Mouse (Mus musculus) adipocyte (in vitro differentiated cells): Measurements from ENCODE around the gene Gm42674.

Experiments used
- DNase-seq: peaks from one replicate; pipeline ENCODE4 v3.0.0-alpha.2; 2016; ENCODE audit warnings: low spot score

The Gm42674 gene

DNA sequence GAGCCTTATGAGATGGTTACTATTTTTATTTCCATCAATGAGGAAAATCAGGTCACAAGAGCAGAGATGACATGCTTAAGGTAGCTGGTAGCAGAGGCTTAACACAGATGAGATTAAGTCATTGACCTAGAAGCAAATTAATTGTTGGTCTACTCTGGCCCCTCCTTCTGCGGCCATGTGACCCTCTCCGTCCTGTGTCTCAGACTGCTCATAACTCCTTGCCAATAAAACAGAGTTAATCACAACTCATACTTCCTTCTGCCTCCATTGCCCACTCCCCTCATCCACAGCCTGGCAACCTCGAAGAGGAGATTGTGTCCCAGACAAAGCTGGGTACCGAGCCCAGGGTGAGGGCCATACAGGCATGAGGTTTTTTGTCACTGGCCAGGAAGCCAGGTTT, 3.5 kb upstream of the Gm42674 start:
- DNase-seq: no peak

DNA sequence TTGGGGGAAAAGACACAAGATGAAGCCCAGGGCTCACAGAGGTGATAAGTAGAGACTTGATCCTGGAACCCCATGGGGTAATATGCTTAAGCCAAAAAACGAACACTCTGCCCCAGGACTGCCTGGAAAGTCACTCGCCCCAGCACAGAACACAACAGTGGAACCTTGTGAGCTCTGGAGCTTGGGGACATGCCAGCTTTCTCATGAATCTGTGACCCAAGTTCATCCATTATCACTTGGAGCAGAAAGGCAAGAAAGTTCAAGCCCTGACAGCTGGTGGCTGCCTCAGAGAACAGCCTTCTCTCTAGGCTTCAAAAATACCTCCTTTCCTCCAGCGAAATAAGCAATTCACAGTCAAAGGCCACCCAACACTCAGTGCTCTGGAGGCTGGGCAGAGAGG, 2.3 kb upstream of the Gm42674 start:
- peak; percentile 74 for DNase-seq

- DNase-seq: no peak
These were observed 1.7 kb upstream of the Gm42674 start for GRCm38 (mm10) chr3:90600036-90600435.

GRCm38 (mm10) chr3:90600458-90601195, 1.1 kb upstream of the Gm42674 start:
- peak; percentile 91 for DNase-seq

DNA sequence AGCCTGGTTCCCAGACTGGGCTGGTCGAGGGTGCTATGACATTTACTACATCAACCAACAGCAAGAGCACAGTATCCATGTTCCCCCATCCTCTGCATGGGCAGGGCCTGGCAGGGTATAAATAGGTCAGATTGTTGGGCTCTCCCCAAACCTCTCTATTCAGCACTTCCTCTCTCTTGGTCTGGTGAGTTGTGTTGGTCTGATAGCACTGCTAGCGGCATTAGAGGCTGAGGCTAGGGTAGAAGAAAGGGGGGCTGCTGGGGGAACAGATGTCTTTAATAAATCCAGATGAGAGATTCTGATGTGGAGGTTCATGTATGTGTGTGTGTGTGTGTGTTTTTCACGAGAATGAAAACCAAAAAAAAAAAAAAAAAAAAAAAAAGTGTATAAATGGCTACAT, 1.9 kb downstream of the Gm42674 start, which contains the start of gene S100a4:
S100a4 (plus strand) TSS at position 149 of the 400 bp plus-strand sequence.
- peak; percentile 50 for DNase-seq

GRCm38 (mm10) chr3:90604416-90604815, 2.7 kb downstream of the Gm42674 start:
- peak; percentile 89 for DNase-seq

DNA sequence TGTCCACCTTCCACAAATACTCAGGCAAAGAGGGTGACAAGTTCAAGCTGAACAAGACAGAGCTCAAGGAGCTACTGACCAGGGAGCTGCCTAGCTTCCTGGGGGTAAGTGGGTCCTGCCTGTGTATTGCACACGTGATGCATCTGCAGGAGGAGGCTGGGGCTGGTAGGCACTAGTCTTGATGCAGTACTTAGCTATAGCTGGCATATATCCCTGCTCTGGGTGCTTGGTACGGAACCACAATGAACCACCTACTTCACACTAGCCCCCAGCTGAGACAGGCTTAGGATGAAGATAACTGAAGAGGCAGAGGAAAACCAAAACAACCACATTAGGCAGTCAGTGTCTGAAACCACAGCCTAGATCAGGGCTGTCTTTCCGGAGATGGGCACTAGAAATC, 3.3 kb downstream of the Gm42674 start:
- DNase-seq: no peak

DNA sequence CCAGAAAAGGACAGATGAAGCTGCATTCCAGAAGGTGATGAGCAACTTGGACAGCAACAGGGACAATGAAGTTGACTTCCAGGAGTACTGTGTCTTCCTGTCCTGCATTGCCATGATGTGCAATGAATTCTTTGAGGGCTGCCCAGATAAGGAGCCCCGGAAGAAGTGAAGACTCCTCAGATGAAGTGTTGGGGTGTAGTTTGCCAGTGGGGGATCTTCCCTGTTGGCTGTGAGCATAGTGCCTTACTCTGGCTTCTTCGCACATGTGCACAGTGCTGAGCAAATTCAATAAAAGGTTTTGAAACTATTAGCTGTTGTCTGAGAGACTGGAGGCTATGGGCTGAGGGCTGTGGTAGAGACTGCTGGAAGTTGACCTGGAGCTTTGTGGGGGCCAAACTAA, 4.0 kb downstream of the Gm42674 start:
- DNase-seq: no peak

GRCm38 (mm10) chr3:90606185-90606584, 4.5 kb downstream of the Gm42674 start:
- peak; percentile 63 for DNase-seq

DNA sequence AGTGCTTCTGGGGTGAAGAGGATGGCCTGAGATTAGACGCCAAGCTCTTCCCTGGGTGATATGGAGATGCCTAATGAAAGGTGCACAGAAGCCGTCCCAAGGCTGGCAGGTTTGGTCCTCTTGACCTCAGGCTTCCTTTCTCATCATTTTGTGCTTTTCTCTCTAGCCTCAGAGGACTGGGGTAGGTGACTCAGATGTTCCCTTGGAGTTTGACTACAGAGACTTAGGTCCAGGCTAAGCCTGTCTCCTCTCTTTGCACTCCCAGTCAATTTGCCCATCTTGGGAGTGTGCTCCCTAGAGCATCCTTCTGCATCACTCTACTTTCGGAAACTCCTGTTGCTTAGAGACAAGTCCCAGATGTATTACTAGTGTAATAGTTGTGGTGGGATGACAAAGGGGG, 5.7 kb downstream of the Gm42674 start:
- DNase-seq: no peak

DNA sequence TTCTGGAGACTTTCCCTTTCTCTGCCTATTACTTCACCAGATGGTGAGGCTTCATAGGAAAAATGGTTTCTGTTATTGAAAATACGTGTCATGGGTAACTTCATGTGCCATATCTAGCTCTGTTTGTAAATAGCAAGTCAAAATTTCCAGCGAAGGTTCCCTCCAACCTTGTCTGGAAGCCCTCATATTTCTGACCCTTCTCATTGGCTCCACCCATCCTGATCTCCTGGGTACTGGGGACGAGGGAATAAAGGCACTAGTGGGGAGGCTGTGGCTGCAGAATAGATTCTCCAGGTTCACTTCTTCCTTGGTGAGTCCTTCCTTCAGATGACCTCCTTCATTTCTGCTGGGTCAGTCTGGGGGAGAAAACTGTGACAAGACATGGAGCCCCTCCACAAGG, 6.5 kb downstream of the Gm42674 start, which contains the start of gene S100a5:
S100a5 (plus strand) TSS at position 301 of the 400 bp plus-strand sequence.
- DNase-seq: no peak

DNA sequence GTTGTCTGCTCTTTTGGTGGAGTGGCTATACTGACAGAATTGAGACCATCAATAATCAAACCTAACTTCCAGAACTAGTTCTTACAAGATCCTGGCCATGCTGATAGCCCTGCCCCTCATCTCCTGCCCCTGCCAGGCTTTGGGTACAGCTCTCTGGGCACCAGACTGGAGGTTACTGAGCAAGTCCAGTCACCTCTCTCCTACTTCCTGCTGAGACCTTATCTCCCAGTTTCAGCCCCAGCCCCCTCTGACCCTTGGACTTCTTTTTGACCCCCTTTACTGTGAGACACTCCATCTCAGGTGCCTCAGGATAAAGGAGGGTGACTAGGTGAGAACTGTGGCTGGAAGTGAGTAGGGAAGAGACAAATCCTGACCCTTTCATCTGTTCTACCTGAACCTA, 7.4 kb downstream of the Gm42674 start:
- DNase-seq: no peak

GRCm38 (mm10) chr3:90611494-90611893, 9.8 kb downstream of the Gm42674 start:
- no peak for DNase-seq

DNA sequence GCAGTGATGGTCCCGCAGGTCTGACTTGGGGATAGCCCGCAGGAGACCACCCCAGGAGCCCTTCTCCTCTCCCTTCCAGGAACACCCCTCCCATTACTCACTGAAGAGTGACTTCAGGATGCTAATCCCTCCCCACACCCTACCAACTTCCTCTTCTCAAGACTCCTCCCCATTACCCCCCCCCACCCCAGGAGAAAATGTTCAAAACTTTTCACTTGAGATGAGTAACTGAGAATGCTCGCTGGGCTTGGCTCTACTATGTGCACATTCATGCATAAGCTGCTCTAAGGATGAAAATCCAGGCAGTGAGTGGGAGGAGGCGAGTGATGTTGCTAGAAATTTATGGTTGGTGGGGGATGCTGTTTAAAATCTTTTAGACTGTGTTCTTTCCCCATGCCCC, 10.4 kb downstream of the Gm42674 start:
- no peak for DNase-seq

DNA sequence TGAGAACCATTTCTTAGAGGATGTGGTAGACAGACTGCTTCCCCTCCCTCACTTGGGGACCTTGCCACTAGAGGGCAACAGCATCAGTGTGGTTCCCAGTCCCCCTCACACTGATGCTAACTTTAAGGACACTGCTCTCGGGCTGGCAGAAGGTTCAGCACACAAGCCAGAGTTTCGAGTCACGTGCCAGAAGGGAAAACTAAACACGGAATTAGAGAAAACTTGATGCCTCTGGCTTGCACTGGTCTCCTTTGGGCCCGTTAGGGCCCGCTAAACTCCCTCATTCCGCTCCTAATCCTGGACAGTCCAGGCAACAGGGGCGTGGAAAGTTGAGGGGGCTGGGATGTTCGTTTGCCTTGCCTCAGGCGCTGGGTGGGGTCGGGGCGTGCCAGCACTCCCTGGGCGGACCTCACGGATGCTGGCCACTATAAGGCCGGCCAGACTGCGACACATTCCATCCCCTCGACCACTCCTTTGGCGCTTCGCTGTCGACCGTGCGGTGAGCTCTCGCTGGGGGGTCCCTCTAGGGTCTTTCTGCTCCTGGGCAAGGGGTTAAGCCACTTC, 11.1 kb downstream of the Gm42674 start, which contains the start of gene S100a6:
S100a6 (plus strand) TSS at position 155 of the 564 bp plus-strand sequence.
- peak; percentile 87 for DNase-seq

DNA sequence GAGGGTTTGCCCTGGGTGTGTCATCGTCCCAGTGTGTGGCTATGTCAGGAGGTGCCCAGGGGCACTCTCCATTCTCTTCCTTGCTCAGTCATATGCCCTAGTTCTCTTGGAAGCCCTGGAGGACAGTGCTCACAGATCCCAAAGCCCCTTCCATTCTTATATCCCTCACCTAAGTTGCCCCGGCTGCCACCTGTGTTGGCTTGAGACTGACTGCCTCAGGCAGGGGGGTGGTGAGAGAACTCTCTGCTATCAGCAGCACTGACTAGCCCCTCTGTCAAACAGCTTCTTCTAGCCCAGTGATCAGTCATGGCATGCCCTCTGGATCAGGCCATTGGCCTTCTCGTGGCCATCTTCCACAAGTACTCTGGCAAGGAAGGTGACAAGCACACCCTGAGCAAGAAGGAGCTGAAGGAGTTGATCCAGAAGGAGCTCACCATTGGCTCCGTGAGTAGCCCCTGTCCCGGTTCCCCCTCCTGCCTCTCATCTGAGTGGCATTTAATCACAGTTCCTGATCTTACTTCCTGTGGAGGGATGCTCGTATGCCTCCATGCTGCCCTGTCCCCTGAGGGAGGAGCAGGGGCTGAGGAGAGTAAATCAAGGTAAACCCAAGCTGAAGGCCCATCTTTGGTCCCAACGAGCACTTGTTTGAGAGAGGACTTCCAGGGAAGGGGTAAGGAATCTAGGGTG, 11.9 kb downstream of the Gm42674 start:
- no peak for DNase-seq

DNA sequence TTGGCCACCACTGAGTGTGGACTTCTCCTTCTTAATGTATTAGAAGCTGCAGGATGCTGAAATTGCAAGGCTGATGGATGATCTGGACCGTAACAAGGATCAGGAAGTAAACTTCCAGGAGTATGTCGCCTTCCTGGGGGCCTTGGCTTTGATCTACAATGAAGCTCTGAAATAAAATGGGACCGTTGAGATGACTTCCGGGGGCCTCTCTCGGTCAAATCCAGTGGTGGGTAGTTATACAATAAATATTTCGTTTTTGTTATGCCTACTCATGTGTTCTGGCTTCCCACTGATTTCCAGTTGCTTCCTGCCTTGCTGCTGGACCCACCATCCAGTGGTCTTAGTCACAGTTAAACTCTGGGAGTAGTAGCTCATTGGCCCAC, 12.4 kb downstream of the Gm42674 start:
- DNase-seq: no peak

- no peak for DNase-seq
These were observed 13.0 kb downstream of the Gm42674 start for GRCm38 (mm10) chr3:90614611-90615251.

DNA sequence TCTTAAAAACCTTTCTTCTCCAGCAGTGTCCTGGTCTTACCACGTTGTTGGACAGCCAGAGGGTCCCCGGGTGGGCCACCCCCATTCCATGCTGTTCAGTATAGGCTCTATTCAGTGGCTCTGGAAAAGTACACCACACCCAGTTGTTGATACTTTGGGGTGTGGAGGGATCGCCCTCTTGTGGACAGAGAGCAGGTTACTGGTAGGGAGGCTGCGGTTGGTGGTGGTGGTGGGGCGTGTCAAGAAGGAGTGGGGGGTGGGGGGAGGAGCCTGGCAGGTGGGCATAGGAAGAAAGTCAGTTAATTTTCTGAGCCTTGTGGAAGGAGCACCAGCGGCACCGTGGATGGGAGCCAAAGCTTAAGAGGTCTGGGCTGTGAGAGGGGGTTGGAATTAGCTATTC, 13.7 kb downstream of the Gm42674 start:
- DNase-seq: peak; percentile 91

GRCm38 (mm10) chr3:90615911-90616310, 14.2 kb downstream of the Gm42674 start:
- no peak for DNase-seq

GRCm38 (mm10) chr3:90617586-90617985, 15.9 kb downstream of the Gm42674 start:
- DNase-seq: no peak

GRCm38 (mm10) chr3:90621552-90621951, 19.8 kb downstream of the Gm42674 start:
- no peak for DNase-seq
